Mouse (Mus musculus) erythroblast, embryonic 14.5 days (primary cell): Measurements from ENCODE around the gene Gdi1.

ENCODE experiments used
- GATA1 ChIP-seq: IDR thresholded peaks from 2 replicates; pipeline ENCODE4 v1.6.1; 2012; ENCODE audit warnings: low read length, inconsistent platforms, mixed read lengths
- TAL1 ChIP-seq: IDR thresholded peaks from 3 replicates; pipeline ENCODE4 v1.6.1; 2012; ENCODE audit warnings: low read length, inconsistent platforms, mixed read lengths

DNA sequence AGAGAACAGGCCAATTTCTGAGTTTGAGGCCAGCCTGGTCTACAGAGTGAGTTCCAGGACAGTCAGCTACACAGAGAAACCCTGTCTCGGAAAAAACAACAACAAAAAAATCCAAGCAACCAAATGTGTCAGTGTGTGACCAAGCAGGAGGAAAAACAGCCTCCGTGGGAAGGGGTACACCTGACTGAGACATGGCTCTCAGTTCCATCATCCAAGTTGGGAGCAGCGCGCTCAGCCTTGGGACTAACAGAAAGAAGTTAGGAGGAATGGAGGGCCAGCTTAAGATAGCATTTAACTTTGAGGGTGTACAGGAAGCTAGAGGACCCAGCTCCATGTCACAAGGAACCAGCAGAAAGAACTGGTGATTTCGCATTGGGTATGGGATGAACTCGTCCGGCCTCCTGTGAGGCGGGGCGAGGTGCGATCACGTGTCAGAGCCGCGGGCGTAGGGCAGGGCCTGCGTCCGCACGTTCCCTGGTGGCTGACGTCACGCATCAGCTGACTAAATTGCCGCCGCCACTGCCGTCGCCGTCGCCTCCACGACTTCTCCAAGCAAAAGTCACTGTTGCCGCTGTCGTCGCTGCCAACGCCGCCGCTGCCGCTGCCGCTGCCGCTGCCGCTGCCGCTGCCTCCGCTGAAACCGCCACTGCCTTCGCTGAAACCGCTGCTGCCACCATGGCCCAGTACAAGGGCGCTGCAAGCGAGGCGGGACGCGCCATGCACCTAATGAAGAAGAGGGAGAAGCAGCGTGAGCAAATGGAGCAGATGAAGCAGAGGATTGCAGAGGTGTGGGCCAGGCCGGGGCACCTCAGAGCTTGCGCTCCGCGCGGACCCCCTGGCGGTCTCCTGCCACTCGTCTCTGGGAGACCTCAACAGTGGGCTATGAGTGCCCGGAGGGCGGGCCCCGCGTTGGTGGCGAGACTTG is 8.0 kb downstream of the Gdi1 start, which contains the start of gene Fam50a:
- TF ChIP-seq GATA1 = no peak
- TF ChIP-seq TAL1 = no peak
